Mouse (Mus musculus) layer of hippocampus, adult 11-12 months (tissue): ENCODE results near the gene F12.
"Not testable (repeated sequence)": the region's sequence is repeated elsewhere in the genome, so short reads cannot be mapped to it uniquely, and the experiment has no call there.

Experiments used
- DNase-seq: peaks from one replicate; pipeline ENCODE4 v3.0.0; 2022; ENCODE audit warnings: low spot score

F12 gene

DNA sequence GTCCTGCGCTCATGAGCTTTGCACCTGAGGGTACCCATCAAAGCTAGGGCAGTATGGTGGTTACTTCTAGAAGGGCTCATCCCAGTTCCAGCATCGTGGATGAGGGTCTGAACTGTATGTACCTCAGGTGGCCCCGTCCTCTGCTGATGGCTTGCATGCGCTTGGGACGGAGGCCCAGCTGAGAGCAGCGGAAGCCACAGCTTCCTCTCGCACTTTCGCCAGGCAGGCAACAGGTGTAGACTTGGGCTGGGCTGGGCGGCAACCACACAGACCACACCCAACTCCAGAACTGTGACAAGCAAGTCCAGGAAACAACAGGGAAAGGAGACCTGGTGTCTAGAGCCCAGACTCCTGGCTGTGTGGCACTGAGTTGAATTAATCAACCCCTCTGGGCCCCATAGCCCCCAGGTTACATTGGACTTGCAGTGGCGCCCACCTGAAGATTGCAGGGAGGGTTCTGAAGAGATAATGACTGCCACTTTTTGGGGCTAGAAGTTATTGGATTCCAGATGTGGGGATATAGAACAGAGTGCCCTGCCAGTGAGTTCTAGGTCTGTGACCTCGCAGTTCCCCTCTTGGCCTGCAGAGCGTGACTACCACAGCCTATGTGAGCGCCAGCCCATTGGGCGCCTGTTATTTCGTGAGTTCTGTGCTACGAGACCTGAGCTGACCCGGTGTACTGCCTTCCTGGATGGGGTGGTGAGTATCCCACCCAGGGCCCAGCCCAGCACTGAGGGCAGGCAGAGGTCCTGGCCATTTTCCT is 23.3 kb upstream of the F12 start:
- DNase-seq, result no peak

DNA sequence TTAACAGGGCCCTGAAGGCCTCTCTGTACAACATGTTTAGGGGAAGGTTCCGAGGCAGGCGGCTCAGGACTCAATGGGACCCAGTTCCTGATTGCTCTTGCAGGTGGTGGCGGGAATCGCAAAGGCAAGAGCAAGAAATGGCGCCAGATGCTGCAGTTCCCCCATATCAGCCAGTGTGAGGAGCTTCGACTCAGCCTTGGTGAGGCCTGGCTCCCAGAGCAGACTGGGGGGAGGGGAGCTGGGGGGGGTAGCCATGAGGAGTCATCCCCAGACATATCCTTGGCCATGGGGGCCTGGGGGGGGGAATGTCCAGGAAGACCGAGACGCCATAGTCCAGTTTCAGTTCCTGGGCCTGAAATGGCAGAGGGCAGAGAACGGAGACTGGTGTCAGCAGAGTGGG is 22.6 kb upstream of the F12 start:
- DNase-seq, result no peak

DNA sequence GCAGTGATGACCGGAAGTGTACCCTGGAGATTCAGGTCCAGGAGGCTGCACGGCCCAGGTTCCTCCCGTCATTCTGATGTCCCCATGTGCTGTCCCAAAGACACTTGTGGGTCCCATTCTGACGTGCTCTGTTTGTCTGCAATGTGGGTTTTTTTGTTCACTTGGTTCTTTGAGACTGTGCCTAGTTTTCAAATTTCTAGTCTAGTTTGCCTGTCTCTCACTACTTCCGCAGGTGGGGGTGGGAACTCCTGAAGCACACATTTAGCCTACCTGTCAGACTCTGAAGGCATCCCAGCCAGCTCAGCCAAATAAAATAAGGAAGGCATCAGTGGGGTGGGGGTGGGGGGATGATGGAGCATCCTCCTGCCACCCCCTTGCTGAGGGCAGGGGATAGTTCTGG is 21.5 kb upstream of the F12 start:
- no peak for DNase-seq

DNA sequence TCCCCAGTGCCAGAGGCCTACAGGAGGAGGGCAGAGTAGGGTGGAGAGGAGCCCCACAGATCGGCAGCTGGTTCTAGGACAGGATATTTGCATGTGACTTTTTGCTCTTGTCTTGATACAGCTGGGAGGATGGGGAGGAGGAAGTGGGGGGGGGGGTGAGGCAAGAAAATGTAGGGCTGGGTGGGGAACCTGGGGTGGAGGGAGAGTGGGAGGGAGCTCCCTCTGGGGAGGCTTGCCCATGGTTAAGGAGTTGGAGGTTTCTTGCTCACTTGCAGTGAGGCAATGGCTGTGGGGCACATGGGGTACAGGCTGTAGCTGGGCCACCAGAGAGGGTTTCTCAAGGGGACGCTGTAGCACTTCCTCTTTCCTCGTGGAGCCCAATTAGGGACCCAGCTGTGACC is 20.9 kb upstream of the F12 start:
- no peak for DNase-seq

DNA sequence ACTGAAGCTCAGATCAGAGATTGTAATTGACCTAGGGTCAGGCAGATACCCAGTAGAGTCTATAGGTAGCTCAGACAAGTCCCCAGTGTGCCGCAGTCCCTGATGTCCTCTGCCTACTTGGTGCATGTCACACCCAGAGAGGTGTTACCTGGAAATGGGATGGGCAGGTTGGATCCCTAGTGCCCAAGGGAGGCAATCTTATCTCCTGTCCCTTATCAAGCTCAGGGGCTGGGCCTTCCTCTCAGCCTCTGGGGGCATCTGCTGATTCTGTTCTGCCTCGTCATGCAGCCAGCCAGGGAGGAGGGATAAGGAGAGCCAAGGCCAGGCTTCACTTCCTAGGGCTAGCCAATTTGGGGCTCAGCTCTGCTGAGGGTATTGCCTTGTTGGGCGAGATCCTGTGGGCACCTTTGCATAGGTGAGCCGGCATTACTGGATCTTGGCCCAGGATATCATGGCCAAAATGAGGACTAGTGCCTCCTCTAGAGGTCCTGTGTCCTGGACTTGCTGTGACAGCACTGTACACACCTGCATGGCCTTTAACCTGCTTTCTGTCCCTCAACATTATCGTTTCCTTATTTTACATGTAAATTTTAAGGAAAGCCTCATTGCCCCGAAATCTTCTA is 20.0 kb upstream of the F12 start:
- DNase-seq, result no peak

DNA sequence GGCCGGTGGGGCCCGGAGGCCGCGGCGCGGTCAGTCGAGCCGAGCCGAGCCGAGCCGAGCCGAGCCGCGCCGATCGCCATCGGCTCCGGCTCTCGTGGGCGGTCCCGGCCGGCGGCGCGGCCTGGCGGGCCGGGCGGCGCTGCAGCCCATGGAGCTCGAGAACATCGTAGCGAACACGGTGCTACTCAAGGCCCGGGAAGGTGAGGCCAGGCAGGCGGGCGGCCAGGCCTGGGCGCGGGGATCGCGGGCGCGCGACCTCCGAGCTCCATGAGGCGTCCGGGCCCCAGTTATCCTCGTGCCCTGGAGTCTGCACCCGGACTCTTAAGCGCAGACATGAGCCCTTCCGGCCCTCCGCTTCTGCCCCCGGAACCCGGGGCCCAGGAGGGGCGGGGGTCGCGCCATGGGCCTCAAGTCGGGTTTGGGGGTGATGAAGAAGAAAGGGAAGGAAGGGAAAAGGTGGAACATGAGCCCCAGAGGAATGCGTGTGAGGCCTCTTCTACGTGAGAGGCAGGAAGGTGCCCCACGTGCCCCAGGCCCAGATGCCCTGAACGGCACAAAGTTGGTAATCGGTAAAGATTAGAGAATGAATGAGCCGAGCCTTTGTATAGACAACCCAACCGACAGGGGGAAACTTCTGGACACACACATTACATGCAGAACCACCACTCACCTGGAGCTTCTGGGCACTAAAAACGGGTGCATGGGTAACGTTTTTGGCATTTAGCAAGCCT is 18.9 kb upstream of the F12 start:
- DNase-seq, result no peak

DNA sequence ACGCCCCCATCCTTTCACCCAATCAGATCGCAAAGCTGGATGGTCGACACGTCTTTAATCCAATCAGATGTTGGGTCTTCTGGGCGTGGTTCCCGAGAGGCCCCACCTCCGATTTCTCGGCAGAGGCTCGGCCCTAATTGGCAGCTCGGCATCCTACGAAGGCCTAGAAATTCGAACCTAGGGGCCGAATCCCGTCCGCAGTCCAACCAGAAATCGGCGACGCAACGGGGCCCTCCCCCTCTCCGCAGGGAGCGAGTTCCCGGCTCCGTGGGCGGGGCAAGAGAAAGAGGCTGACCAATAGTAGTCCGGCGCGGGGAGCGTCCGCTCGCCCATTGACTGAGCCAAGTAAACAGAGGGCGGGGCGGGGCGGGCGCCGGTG is 18.3 kb upstream of the F12 start, which contains the start of gene Grk6:
Gene Grk6 (plus strand): TSS at position 136 of the 379 bp plus-strand sequence.
- DNase-seq, result peak; percentile 100

DNA sequence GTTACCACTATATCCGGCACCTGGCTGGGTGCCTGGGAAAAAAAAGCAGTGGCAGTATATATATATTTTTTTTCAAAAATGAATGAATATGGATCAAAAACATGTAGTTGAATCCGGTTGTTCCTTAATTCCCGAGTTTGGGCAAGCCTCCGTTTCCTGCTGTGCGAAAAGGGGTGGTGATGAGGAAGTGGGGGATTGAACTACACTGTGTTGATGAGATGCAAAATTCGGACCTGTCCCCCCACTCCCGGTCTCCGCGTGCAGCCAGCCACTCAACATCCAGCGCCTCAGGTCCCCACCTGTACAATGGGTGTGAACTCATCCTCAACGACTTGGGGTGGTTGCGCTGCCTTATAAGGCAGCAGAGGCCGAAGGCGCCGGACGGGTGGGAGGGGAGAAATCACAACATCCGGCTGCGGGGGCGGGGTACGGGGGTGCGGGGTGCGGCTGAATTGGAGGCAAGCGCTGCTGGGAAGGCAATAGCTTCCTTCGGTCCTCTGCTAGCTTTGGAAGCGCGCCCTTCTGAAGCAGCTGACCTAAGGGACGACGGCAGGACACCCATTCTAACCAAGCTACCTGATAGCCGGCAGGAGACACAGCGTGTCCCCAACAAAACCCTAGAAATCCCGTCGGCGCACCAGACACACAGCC is 17.8 kb upstream of the F12 start:
- no peak for DNase-seq

DNA sequence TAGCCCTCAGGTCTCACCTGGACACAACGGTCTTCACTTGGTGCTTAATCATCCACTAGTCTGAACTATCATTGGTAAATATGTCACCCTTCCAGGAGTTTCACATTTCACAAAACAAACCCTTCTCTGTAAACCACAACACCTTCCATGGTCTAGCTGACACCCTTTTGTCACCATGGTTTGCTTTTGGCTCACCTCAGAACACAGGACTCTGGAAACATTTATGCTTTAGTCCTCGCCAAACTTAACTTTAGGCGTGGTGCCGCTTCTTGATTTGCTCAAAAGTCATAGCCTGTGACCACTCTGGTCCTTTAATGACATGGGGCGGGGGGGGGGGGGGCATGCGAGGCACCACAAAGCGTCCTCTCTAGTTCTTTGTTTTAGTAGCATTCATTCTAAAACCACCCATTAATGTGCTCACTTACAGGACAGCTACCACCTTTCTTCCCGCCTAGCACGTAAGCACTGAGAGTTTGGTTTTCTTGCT is 17.2 kb upstream of the F12 start:
- no peak for DNase-seq

DNA sequence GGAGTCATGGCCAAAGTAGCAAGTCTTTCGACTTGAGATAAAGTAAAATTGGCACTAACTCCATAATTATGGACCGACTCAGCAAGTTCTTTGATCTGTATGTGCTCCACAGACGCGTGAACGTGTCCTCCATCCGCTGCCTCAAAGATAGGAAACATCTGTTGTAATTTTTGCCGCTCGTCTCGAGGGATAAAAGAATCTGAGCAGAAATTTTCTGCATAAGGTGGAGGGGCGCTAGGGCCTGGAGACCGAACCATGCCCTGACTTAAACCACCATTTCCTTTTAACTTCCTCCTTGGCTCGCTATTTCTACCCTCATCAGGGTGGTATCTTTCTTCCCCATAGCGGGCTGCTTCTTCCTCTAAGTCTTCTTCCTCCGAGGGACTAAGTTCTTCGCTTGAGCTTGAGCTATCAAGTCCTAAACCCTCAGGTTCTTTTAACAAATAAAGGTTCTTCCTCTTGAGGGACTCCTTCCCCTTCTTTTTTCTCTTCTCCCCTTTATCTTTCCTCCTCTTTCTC is 10.6 kb upstream of the F12 start:
- not testable (repeated sequence) for DNase-seq

DNA sequence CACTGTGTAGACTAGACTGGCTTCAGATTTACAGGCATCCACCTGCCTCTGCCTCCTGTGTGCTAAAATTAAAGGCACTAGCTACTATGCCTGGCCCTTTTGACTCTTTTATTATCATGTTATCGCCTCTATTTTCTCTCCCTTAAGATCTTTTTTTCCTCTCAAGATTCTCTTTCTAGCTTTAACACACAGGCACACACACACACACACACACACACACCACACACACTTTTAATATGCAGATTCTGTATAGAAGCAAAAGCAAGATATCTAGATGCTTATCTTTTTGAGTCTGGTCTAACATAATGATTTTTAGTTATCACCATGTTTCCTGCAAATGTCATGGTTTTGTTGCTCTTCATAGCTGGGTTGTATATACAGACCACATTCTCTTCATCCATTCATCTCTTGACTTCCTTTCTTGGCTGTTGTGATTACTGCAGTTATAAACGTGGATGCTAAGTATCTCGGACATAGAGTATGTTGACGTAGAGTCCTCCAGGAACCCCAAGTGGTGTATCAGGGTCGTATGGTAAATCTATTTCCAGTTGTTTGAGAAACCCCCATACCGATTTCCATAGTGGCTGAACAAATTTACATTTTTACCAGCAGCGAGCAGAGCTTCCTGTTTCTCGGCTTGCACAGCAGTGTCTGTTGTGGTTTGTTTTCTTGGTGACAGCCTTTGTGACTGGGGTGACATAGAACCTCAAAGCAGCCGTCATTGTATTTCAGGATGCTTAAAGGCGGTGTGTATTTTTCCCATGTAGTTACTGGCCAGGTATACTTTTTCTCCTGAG is 5.5 kb upstream of the F12 start:
- DNase-seq, result no peak

DNA sequence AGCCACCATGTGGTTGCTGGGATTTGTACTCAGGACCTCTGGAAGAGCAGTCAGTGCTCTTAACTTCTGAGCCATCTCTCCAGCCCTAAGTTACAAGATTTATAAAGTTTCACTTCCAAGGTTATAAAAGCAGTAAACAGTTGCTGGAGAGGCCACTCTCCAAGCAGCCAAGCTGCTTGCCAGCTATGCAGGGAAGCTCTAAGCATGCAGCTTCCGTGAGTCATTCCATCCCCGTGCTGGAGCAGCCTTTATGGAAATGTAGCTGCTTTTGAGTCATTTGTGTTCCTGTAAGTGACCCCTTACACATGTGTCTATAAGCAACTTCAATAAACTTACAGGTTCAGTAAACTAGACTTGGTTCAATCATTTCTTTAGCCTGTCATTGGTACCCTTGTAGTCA is 4.0 kb upstream of the F12 start:
- DNase-seq, result no peak

DNA sequence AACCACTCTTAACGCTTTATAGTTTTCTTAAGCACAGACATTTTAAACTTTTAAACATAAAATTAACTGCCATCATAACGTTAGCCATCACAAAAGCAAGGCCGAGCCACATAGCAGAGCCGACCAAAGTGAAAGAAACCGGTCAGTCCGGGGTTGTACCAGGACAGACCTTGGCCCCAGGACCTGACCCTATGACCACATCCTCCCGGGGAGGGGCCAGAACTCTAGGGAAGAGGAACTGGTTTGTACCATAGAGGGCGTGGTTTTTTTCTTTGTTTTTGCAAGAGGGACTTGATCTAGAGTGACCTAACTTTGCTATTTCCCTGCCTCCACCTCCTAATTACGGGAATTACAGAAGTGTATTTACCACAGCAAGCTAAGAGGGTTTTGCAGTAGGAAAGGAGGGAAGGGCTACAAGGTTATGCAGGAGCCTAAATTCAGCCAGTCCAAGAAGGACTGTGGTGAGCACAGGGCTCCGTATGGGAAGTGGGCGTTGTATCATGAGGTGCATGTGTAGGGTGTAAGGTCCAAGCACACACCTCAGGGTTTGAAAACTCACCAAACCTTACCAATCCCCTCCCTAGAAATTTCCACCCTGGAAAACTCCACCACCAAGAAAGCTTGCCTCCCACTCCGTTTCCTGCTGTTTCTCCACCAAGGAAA is 2.8 kb upstream of the F12 start:
- DNase-seq, result no peak

DNA sequence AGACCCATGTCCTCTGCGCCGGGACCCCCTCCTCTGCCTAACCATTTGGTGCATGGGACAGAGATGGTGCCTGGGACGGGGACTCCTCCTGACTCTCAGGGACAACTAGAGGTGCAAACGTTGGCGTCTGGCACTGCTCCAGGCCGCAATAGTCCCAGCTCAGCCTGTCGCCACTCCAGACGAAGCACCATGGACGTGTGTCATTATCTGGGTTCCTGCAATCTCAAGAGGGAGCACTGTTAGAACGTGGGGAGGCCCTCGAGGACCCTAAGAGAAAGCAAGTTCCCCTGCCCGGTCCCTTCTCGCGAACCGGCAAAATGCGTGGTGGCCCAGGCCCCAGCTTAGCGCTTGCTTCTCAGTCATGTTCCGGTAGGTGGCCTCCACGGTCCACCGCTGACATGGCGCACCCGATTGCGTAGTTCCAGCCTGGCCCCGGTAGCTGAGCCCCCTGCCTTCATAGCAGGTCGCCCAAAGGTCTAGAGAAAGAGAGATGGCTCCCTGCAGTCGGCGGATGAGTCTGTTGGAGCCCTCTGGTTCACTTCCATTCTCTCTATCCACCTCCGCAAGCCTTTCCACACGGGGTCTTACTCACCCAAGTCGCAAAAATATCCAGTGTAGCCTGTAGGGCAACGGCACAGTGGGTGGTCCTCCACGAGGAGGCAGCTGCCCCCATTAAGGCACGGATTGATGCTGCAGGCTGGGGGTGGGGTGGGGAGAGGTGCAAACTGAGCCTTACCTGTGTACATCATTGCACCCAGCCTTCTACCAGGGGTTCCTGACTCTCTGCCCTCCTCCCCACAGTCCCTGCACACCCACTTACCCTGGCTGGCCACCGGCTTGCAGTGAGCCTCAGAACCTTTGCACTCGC is 5.4 kb downstream of the F12 start:
- peak; percentile 66 for DNase-seq

DNA sequence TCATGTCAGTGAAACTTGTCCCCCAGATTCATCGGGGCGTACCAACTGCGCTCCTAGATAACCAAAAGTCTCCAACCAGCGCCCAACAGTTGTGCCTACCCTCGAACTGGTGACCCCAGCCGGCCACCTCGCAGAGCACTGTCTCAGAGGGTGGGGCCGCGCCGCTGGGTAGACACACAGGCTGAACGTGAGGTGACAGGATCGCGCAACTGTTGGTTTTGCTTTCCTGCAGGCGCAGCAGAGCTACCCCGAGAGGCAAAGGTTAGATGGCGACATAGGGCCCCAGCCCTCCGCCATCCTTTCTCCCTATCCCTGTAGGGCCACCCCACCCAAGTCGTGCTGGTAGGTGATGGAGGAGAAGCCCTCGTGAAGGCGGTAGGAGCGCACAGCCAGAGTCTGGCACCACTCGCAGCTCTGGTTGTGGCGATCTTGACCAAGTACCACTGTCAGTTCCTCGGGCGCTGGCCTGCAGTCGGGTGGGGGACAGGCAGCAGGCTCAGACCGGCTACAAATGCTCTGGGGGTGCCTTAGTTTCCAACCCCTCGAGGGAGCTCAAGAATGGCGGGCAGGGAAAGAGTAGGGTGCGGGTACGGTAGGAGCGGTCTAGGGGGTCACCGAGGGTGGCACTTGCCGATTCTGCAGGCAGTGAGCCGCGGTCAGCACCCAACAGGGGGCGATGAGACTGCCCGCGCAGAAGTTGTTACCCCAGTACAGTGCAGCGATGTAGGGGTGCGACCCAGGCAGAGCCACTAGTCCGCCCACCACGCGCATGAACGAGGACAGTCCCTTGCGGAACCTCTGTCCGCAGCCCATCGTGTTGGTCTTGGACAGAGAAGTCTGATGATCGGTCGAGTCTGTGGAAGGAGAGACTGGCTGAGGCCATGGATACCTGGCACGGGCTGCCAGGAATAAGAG is 6.3 kb downstream of the F12 start:
- DNase-seq, result no peak

DNA sequence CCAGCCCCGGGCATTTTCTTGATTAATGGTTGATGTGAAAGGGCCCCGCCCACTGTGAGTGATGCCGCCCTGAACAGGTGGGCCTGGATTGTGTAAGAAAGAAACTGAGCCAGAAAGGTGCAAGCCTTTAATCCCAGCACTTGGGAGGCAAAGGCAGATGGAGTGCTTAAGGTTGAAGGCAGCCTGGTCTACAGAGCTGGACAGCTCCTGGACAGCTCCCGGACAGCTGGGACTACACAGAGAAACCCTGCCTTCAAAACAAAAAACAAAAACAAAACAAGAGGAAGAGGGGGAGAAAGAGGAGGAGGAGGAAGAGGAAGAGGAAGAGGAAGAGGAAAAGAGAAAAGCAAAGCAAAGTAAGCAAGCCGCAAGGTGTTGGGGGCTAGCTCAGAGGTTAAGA is 7.5 kb downstream of the F12 start:
- no peak for DNase-seq

DNA sequence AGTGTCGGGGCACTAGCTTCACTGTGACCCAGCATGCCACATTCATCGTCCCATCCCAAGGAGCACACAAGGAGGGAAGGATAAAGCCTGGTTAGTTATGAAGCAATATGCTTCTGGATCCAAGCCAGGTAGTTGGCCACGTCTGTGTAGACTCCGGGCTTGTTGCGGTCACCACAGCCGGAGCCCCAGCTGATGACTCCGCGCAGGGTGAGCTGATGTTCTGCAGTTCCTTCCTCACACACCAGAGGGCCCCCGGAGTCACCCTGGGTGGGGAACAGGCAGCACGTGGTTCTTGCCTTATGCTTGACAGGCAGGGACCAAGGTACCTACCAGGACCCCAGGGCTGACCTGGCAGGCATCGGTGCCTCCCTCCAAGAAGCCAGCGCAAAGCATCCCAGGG is 8.6 kb downstream of the F12 start:
- DNase-seq, result peak; percentile 85

DNA sequence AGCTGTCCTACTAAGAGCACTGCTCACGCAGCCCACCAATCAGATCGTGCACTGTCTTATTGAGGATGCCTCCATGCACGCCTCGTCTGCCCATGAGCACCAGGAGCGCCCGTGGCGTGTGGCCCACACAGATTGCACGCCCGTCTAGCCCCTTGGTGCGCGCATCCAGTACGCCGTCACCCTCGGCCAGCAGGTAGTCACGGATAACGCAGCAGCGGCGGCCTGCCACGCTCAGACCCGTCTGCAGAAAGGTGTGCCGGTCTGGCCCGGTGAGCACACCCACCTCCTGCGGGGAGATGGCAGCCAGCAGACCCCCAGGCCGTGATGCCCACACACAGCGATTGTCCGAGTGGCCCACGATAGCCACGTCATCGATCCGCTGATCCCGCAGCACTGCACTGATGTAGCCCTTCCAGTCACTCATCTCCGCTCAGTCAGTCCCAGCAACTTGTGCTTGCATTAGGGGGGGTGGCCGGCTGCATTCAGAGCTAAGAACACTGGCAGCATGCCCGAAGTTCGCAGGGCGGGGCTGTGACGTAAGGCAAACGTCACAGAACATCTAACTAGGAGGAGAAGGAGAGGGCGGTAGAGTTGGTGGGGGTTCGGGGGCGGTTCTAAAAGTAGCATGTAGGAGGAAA is 11.7 kb downstream of the F12 start, which contains the start of gene Pfn3:
Gene Pfn3 (minus strand): TSS at position 490 of the 638 bp plus-strand sequence.
- DNase-seq, result peak; percentile 73
